In genomic region chr11:77840523-77841245, GRCm38 (mm10) we compare ENCODE assay signal across 14 mouse cellular contexts. TPM values are rescaled to one million over a fixed set of nuclear protein-coding genes. Genes with fewer than 3 reads are reported as not detected.
DNase-seq lines count a peak whose midpoint lies in the region; ATAC-seq lines count a peak whose summit lies in the region.
"Had no signal": no experiment of that assay in that cellular context is flagged by ENCODE, and none has a peak within 500 bp of the region (broad histone marks: within the 10 kb centered on the region; RNA-seq: fewer than 3 reads in every experiment).

No protein-coding gene starts in this region.

- H3K4me3 ChIP-seq in hindbrain, embryonic 15.5 days: no peak overlapping the region
- no peak overlapping the region for H3K4me3 ChIP-seq in hindbrain, embryonic 11.5 days (ENCODE audit: low read depth, low read length)
- H3K4me3 ChIP-seq in hindbrain, embryonic 16.5 days (ENCODE audit: low read length): no peak overlapping the region
- H3K4me3 ChIP-seq: heart, embryonic 13.5 days; midbrain, embryonic 10.5 days had no signal

- no peak for DNase-seq in hindbrain, embryonic 11.5 days (ENCODE audit: low spot score)
- peak; percentile 94 for DNase-seq in brain, adult 2 months (ENCODE audit: low read depth, low spot score)
- DNase-seq in cerebellum, adult 18-20 months: peak; percentile 87 to 89
- DNase-seq in lung, postnatal 4 days: no peak
- no peak for DNase-seq in adrenal gland, adult 8-10 months
- DNase-seq: adrenal gland, postnatal 10 days; heart, postnatal 4 days; kidney, adult 18-20 months; layer of hippocampus, postnatal 36 days had no signal

- 72% methylated on average over 16 of the region's 16 CpGs for WGBS in hindbrain, embryonic 15.5 days
- whole genome bisulfite sequencing in hindbrain, embryonic 11.5 days: 87% methylated on average over 16 of the region's 16 CpGs
- 75% methylated on average over 16 of the region's 16 CpGs for WGBS in hindbrain, embryonic 16.5 days

- no peak overlapping the region for H3K9ac ChIP-seq in hindbrain, embryonic 15.5 days
- no peak overlapping the region for H3K9ac ChIP-seq in hindbrain, embryonic 11.5 days (ENCODE audit: low read depth, low read length)
- no peak overlapping the region; the same call in 1 of the 2 replicates for H3K9ac ChIP-seq in hindbrain, embryonic 16.5 days (ENCODE audit: low read depth, low read length)
- H3K9ac ChIP-seq: heart, embryonic 13.5 days had no signal

- H3K4me2 ChIP-seq in hindbrain, embryonic 15.5 days: no peak overlapping the region
- no peak overlapping the region for H3K4me2 ChIP-seq in hindbrain, embryonic 11.5 days (replicated peaks; ENCODE audit: low read depth, low read length)
- no peak overlapping the region for H3K4me2 ChIP-seq in hindbrain, embryonic 16.5 days (ENCODE audit: low read length)
- H3K4me2 ChIP-seq: heart, embryonic 13.5 days had no signal

- H3K27me3 ChIP-seq in hindbrain, embryonic 15.5 days: no peaks in the 10 kb centered on the region
- H3K27me3 ChIP-seq in hindbrain, embryonic 11.5 days (ENCODE audit: control insufficient read depth, insufficient read depth, low read length): no peaks in the 10 kb centered on the region
- H3K27me3 ChIP-seq in hindbrain, embryonic 16.5 days (replicated peaks; ENCODE audit: control insufficient read depth, insufficient read depth, low read length): no peaks in the 10 kb centered on the region
- H3K27me3 ChIP-seq: heart, embryonic 13.5 days had no signal

- peak overlapping the region; percentile 69 for H3K27ac ChIP-seq in hindbrain, embryonic 15.5 days (replicated peaks)
- H3K27ac ChIP-seq in hindbrain, embryonic 11.5 days (ENCODE audit: low read depth, low read length): no peak overlapping the region
- H3K27ac ChIP-seq in hindbrain, embryonic 16.5 days (ENCODE audit: low read depth, low read length): peak overlapping the region; percentile 46
- H3K27ac ChIP-seq: heart, embryonic 13.5 days; midbrain, embryonic 10.5 days had no signal

- ATAC-seq in hindbrain, embryonic 15.5 days (ENCODE audit: low FRiP score, low read depth): no peak
- no peak for ATAC-seq in hindbrain, embryonic 11.5 days (ENCODE audit: low FRiP score)
- ATAC-seq in hindbrain, embryonic 16.5 days: no peak

- peaks cover 32% of the 10 kb centered on the region; the same call in 1 of the 2 replicates for H3K4me1 ChIP-seq in hindbrain, embryonic 15.5 days (replicated peaks)
- no peaks in the 10 kb centered on the region for H3K4me1 ChIP-seq in hindbrain, embryonic 11.5 days (replicated peaks; ENCODE audit: control insufficient read depth, insufficient read depth, low read length)
- peaks cover 6% of the 10 kb centered on the region; the same call in 1 of the 2 replicates for H3K4me1 ChIP-seq in hindbrain, embryonic 16.5 days (ENCODE audit: control insufficient read depth, insufficient read depth, low read depth, low read length)

- H3K9me3 ChIP-seq in hindbrain, embryonic 15.5 days: no peaks in the 10 kb centered on the region
- H3K9me3 ChIP-seq in hindbrain, embryonic 11.5 days (ENCODE audit: control insufficient read depth, low read length): no peaks in the 10 kb centered on the region
- H3K9me3 ChIP-seq in hindbrain, embryonic 16.5 days (ENCODE audit: control insufficient read depth, low read length): no peaks in the 10 kb centered on the region
- H3K9me3 ChIP-seq: G1E; heart, embryonic 13.5 days; midbrain, embryonic 10.5 days had no signal

- peaks cover 38% of the 10 kb centered on the region for H3K36me3 ChIP-seq in hindbrain, embryonic 15.5 days
- peaks cover 7% of the 10 kb centered on the region; the same call in 1 of the 2 replicates for H3K36me3 ChIP-seq in hindbrain, embryonic 11.5 days (ENCODE audit: control insufficient read depth, insufficient read depth, low read length)
- peaks cover 22% of the 10 kb centered on the region for H3K36me3 ChIP-seq in hindbrain, embryonic 16.5 days (ENCODE audit: control insufficient read depth, insufficient read depth, low read length)

RNA-seq across cellular contexts. Expression of gene Gm10277, which starts 53.1 kb away (rescaled TPM):
- 1.4 and 1.9 TPM in 2 replicates for polyA plus RNA-seq in hindbrain, embryonic 15.5 days (2015; fragmentation: Nextera tagmentation; extraction: Ambion mirVana)
- 0.74 and 0.96 TPM in 2 replicates for polyA plus RNA-seq in hindbrain, embryonic 11.5 days (2014; fragmentation: Nextera tagmentation; extraction: Ambion mirVana)
- polyA plus RNA-seq in hindbrain, embryonic 16.5 days (2015; fragmentation: Nextera tagmentation; extraction: Ambion mirVana): 1.6 and 1.7 TPM in 2 replicates
- not detected for total RNA-seq in adrenal gland, adult 8-10 months (2022)
- total RNA-seq: adrenal gland, postnatal 10 days; heart, postnatal 4 days; layer of hippocampus, postnatal 36 days had no signal
- polyA plus RNA-seq: G1E had no signal

RNA-seq across cellular contexts. Expression of gene Pipox, which starts 53.2 kb away (rescaled TPM):
- polyA plus RNA-seq in hindbrain, embryonic 15.5 days (2015; fragmentation: Nextera tagmentation; extraction: Ambion mirVana): 5.1 and 5.6 TPM in 2 replicates
- polyA plus RNA-seq in hindbrain, embryonic 11.5 days (2014; fragmentation: Nextera tagmentation; extraction: Ambion mirVana): 7.6 and 8.6 TPM in 2 replicates
- 5.9 and 7.7 TPM in 2 replicates for polyA plus RNA-seq in hindbrain, embryonic 16.5 days (2015; fragmentation: Nextera tagmentation; extraction: Ambion mirVana)
- total RNA-seq in adrenal gland, adult 8-10 months (2022): 1 to 10 TPM in 2 of 4 experiments, under 1 TPM in 2; 0.89 to 2.4 (median 1.5) TPM
- total RNA-seq: G1E had no signal
- polyA plus RNA-seq: G1E had no signal

Comparison
In these comparisons a context has a peak if more than half of its experiments do, and no peak if none do; other contexts are left out.
1. DNase-seq: peak in brain, adult 2 months (single experiment) and cerebellum, adult 18-20 months (2 of 2); none in hindbrain, embryonic 11.5 days (single experiment), lung, postnatal 4 days (0 of 2) and adrenal gland, adult 8-10 months (single experiment).